Mouse (Mus musculus) spleen, adult 2 months (tissue): ENCODE measurements around the gene Tcf7l1.

Source experiments
- CTCF ChIP-seq: fragments of 200-500 bp; IDR thresholded peaks from 2 replicates; pipeline ENCODE4 v1.5.1; 2011; ENCODE audit warnings: mild to moderate bottlenecking, inconsistent platforms; ENCODE audit not compliant: insufficient read depth, insufficient read length, insufficient replicate concordance; ENCODE audit errors: extremely low read depth
- POLR2A ChIP-seq: fragments of 200-500 bp; IDR thresholded peaks from 2 replicates; pipeline ENCODE4 v1.6.1; 2011; ENCODE audit warnings: low read depth, low read length, inconsistent platforms

- TF ChIP-seq CTCF, result no peak
- no peak for TF ChIP-seq POLR2A
Observed at GRCm38 (mm10) chr6:72745781-72746180, 43.3 kb downstream of the Tcf7l1 start.
